Mouse (Mus musculus): ENCODE data around the gene Insyn1. TPM values are rescaled to one million over a fixed set of nuclear protein-coding genes. Genes with fewer than 3 reads are reported as not detected.

Insyn1 gene
- polyA plus RNA-seq, 1 experiment, result not detected

- H3K4me3 ChIP-seq (ENCODE audit: insufficient read depth, low read depth, low read length), result no peak overlapping the region
- WGBS, result 19% methylated on average over 4 of the region's 4 CpGs
- no peak for TF ChIP-seq CTCF (IDR thresholded peaks at IDR 0.05; ENCODE audit: insufficient read depth, low read depth, low read length)
- no peak for TF ChIP-seq POLR2A (IDR thresholded peaks at IDR 0.05; ENCODE audit: insufficient read depth, low read depth, low read length)
- H3K4me1 ChIP-seq (ENCODE audit: control insufficient read depth, insufficient read depth, low read length), result peaks cover 56% of the 10 kb centered on the region
- no peak overlapping the region for H3K27ac ChIP-seq (ENCODE audit: insufficient read depth, low read depth, low read length)
These were observed 8.2 kb downstream of the Insyn1 start for GRCm38 (mm10) chr9:58496470-58497182.

DNA sequence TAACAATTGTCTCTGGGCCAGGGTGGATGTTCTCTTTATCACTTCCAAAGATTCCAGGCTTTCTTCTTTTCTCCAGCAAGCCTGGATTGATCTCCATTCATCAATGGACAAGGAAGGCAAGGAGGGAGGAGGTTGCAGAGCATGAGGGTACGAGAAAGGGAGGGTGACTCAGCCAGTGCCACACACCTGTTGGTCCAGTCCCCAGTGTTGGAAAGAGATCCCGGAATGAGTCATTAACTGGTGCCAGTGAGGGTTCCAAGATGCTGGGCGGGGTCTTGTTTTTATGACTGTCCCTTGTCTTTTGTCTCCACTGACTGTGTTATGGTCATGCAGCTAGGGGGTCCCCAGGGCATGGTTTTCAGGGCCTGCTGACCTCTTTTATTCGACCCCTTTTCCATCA, 9.5 kb downstream of the Insyn1 start:
- WGBS, result 43% methylated on average over 4 of the region's 4 CpGs
- H3K4me3 ChIP-seq (ENCODE audit: insufficient read depth, low read depth, low read length), result no peak overlapping the region
- TF ChIP-seq CTCF (IDR thresholded peaks at IDR 0.05; ENCODE audit: insufficient read depth, low read depth, low read length) (no peak), POLR2A (IDR thresholded peaks at IDR 0.05; ENCODE audit: insufficient read depth, low read depth, low read length) (no peak)
- no peak overlapping the region for H3K27ac ChIP-seq (ENCODE audit: insufficient read depth, low read depth, low read length)
- H3K4me1 ChIP-seq (ENCODE audit: control insufficient read depth, insufficient read depth, low read length), result peaks cover 45% of the 10 kb centered on the region

DNA sequence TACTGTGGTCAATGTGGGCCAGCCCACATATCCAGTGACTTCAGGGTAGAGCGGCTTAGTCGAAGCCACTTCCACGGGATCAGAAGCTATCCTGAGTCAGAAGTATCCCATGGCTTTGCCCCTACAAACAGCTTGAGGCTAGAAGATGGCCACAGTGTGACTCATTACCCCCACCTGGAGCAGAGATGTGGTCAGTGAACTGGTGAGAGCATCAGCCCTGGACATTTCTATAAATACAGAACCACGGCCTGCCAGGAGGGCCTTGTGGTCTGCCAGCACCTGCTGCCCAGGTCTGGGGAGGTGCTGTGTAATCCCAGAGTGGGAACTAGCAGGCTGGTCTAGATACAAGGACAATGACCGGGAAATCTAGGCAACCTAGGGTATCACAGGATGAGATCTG, 12.5 kb downstream of the Insyn1 start:
- H3K27ac ChIP-seq (ENCODE audit: insufficient read depth, low read depth, low read length), result no peak overlapping the region
- TF ChIP-seq CTCF (IDR thresholded peaks at IDR 0.05; ENCODE audit: insufficient read depth, low read depth, low read length) (no peak), POLR2A (IDR thresholded peaks at IDR 0.05; ENCODE audit: insufficient read depth, low read depth, low read length) (no peak)
- H3K4me1 ChIP-seq (ENCODE audit: control insufficient read depth, insufficient read depth, low read length), result peaks cover 23% of the 10 kb centered on the region
- H3K4me3 ChIP-seq (ENCODE audit: insufficient read depth, low read depth, low read length), result no peak overlapping the region
- 82% methylated on average over 5 of the region's 5 CpGs for WGBS

- 70% methylated on average over 8 of the region's 8 CpGs for WGBS
- H3K4me1 ChIP-seq (ENCODE audit: control insufficient read depth, insufficient read depth, low read length), result no peaks in the 10 kb centered on the region
- TF ChIP-seq CTCF (IDR thresholded peaks at IDR 0.05; ENCODE audit: insufficient read depth, low read depth, low read length) (no peak), POLR2A (IDR thresholded peaks at IDR 0.05; ENCODE audit: insufficient read depth, low read depth, low read length) (no peak)
- no peak overlapping the region for H3K27ac ChIP-seq (ENCODE audit: insufficient read depth, low read depth, low read length)
- H3K4me3 ChIP-seq (ENCODE audit: insufficient read depth, low read depth, low read length), result no peak overlapping the region
These were observed 19.0 kb downstream of the Insyn1 start for GRCm38 (mm10) chr9:58507216-58508005.

GRCm38 (mm10) chr9:58510452-58510851, 22.0 kb downstream of the Insyn1 start:
- Histone ChIP-seq H3K4me1 (ENCODE audit: control insufficient read depth, insufficient read depth, low read length) (0 out of 2 replicates have a peak, but pooled peaks cover 3% of the 10 kb centered on the region), H3K27ac (ENCODE audit: insufficient read depth, low read depth, low read length) (no peak overlapping the region), H3K4me3 (ENCODE audit: insufficient read depth, low read depth, low read length) (no peak overlapping the region)
- TF ChIP-seq CTCF (IDR thresholded peaks at IDR 0.05; ENCODE audit: insufficient read depth, low read depth, low read length) (no peak), POLR2A (IDR thresholded peaks at IDR 0.05; ENCODE audit: insufficient read depth, low read depth, low read length) (no peak)
- WGBS, result 93% methylated on average over 5 of the region's 5 CpGs

GRCm38 (mm10) chr9:58513749-58514148, 25.3 kb downstream of the Insyn1 start:
- no peak overlapping the region for H3K4me3 ChIP-seq (ENCODE audit: insufficient read depth, low read depth, low read length)
- H3K4me1 ChIP-seq (ENCODE audit: control insufficient read depth, insufficient read depth, low read length), result 0 out of 2 replicates have a peak, but pooled peaks cover 5% of the 10 kb centered on the region
- no peak overlapping the region for H3K27ac ChIP-seq (ENCODE audit: insufficient read depth, low read depth, low read length)
- TF ChIP-seq POLR2A (IDR thresholded peaks at IDR 0.05; ENCODE audit: insufficient read depth, low read depth, low read length), result no peak
- no peak for TF ChIP-seq CTCF (IDR thresholded peaks at IDR 0.05; ENCODE audit: insufficient read depth, low read depth, low read length)
- WGBS, result 52% methylated on average over 5 of the region's 5 CpGs

DNA sequence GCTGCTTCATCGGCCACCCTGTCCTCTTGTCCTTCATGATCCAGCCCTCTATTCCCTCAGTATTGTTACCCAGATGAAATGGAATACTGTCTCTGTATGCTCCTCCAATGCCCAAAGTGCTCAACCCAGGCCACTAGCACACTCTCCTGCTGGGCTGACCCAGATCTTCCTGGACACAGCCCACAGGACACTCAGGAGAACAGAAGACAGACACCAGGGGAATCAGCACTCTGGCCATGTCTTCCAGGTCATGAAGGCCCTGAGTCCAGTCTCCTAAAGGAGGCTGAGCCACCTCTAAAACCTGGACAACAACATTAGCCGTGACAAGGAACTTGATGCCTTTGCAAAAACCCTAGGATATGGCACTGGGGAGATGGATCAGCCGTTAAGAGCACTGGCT, 28.1 kb downstream of the Insyn1 start:
- 87% methylated on average over 3 of the region's 3 CpGs for WGBS
- Histone ChIP-seq H3K4me1 (ENCODE audit: control insufficient read depth, insufficient read depth, low read length) (0 out of 2 replicates have a peak, but pooled peaks cover 7% of the 10 kb centered on the region), H3K27ac (ENCODE audit: insufficient read depth, low read depth, low read length) (no peak overlapping the region), H3K4me3 (ENCODE audit: insufficient read depth, low read depth, low read length) (no peak overlapping the region)
- TF ChIP-seq CTCF (IDR thresholded peaks at IDR 0.05; ENCODE audit: insufficient read depth, low read depth, low read length) (no peak), POLR2A (IDR thresholded peaks at IDR 0.05; ENCODE audit: insufficient read depth, low read depth, low read length) (no peak)

DNA sequence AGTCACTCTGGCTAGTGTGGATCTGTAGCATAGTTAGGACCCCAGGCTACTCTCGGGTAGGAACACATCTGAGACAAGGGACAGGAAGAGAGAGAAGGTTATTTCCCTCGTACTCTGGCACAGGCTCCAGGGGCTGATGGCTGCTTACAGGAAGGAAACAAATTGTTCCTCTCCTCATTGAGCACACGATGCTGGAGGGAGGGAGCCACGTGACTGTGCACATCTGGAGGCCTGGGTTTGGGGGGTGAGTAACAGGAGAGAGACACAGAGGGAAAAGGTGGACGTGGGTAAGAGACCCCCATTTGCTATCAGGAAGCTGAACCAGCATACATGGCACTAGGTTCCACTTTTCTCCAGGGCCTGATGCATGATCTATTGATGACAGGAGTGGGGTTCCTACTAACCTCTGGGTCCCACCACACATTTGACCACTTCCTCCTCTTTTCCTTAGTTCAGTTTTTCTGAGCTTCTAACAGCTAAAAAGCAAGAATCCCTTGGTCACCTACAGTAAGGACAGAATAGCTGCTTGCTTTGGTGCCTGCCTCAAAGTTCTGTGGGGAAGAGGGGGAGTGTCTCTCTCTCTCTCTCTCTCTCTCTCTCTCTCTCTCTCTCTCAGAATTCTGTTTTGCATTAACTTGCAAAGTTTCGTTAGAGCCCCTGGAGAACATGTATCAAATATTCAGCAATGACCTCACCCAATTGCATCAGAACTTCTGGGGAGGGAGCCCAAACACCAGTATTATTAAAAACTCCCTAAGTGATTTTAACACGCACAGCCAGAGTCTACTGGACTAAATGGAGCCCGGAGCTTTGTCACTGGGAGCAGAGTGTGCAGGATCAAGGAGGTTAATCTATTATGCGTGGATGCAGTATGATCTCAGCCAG, 29.7 kb downstream of the Insyn1 start:
- H3K4me3 ChIP-seq (ENCODE audit: insufficient read depth, low read depth, low read length), result no peak overlapping the region
- TF ChIP-seq POLR2A (IDR thresholded peaks at IDR 0.05; ENCODE audit: insufficient read depth, low read depth, low read length), result no peak
- TF ChIP-seq CTCF (IDR thresholded peaks at IDR 0.05; ENCODE audit: insufficient read depth, low read depth, low read length), result no peak
- 37% methylated on average over 9 of the region's 9 CpGs for WGBS
- H3K27ac ChIP-seq (ENCODE audit: insufficient read depth, low read depth, low read length), result no peak overlapping the region
- 0 out of 2 replicates have a peak, but pooled peaks cover 7% of the 10 kb centered on the region for H3K4me1 ChIP-seq (ENCODE audit: control insufficient read depth, insufficient read depth, low read length)

Measured in olfactory bulb, adult 2 months (tissue).